Mouse (Mus musculus) lung, embryonic 15.5 days (tissue): Measurements from ENCODE around the gene Tnfaip2. TPM values are rescaled to one million over a fixed set of nuclear protein-coding genes. Genes with fewer than 3 reads are reported as not detected.

Experiments used
- ATAC-seq: fragments of 200-750 bp; cut with Nextera tagmentation; 2 replicates; pipeline ENCODE4 v1.8.0; 2017; ENCODE audit warnings: moderate number of reproducible peaks, borderline replicate concordance; ENCODE audit not compliant: low FRiP score, low TSS enrichment; ENCODE audit errors: extremely low read depth
- H3K27ac ChIP-seq: fragments of 300-500 bp; sonication (generic); 2 replicates; pipeline ENCODE4 v1.5.1; 2015; ENCODE audit warnings: moderate library complexity, mild to moderate bottlenecking, inconsistent platforms
- H3K27me3 ChIP-seq: fragments of 300-500 bp; sonication (generic); 2 replicates; pipeline ENCODE4 v1.6.1; 2015; ENCODE audit warnings: inconsistent platforms
- H3K36me3 ChIP-seq: fragments of 300-500 bp; sonication (generic); 2 replicates; pipeline ENCODE4 v1.6.1; 2015; ENCODE audit warnings: inconsistent platforms
- H3K4me1 ChIP-seq: fragments of 300-500 bp; sonication (generic); 2 replicates; pipeline ENCODE4 v1.6.1; 2015; ENCODE audit warnings: inconsistent platforms
- H3K4me2 ChIP-seq: fragments of 300-500 bp; sonication (generic); 2 replicates; pipeline ENCODE4 v1.6.1; 2015; ENCODE audit warnings: inconsistent platforms, mild to moderate bottlenecking, moderate library complexity
- H3K4me3 ChIP-seq: fragments of 300-500 bp; sonication (generic); 2 replicates; pipeline ENCODE4 v1.5.1; 2015; ENCODE audit warnings: mild to moderate bottlenecking, inconsistent platforms
- H3K9ac ChIP-seq: fragments of 300-500 bp; sonication (generic); 2 replicates; pipeline ENCODE4 v1.6.1; 2015; ENCODE audit warnings: inconsistent platforms
- H3K9me3 ChIP-seq: fragments of 300-500 bp; sonication (generic); 2 replicates; pipeline ENCODE4 v1.6.1; 2016; ENCODE audit warnings: inconsistent platforms
- WGBS: fragments of 180-500 bp; shearing (Covaris S2); methylation state at CpG from one replicate; pipeline ENCODE4 v1.1.7; 2015; 5-methylcytosine and 5-hydroxymethylcytosine counted together
- polyA plus RNA-seq: library from polyadenylated mRNA; unstranded; fragments of >200 nt; fragmentation: Nextera tagmentation; extraction: Ambion mirVana; gene quantifications from 2 replicates; pipeline ENCODE4 v1.2.1, GENCODE M21; 2015

Tnfaip2 gene
- polyA plus RNA-seq, 1 experiment from 2014 or later, result 4.3 TPM

- Histone ChIP-seq H3K4me3 (no peak overlapping the region), H3K9ac (no peak overlapping the region), H3K36me3 (no peaks in the 10 kb centered on the region), H3K9me3 (no peaks in the 10 kb centered on the region), H3K27ac (no peak overlapping the region), H3K4me1 (peaks cover 3% of the 10 kb centered on the region; the same call in 1 of the 2 replicates), H3K4me2 (no peak overlapping the region), H3K27me3 (no peaks in the 10 kb centered on the region)
- no peak for ATAC-seq
- 53% methylated on average over 1 of the region's 1 CpGs for WGBS
These were observed 28.9 kb downstream of the Tnfaip2 start for GRCm38 (mm10) chr12:111471119-111471518.

- H3K27ac ChIP-seq, result no peak overlapping the region
- H3K36me3 ChIP-seq, result no peaks in the 10 kb centered on the region
- H3K4me1 ChIP-seq, result peaks cover 3% of the 10 kb centered on the region; the same call in 1 of the 2 replicates
- no peaks in the 10 kb centered on the region for H3K9me3 ChIP-seq
- ATAC-seq, result no peak
- no peak overlapping the region for H3K4me3 ChIP-seq
- no peak overlapping the region for H3K4me2 ChIP-seq
- WGBS, result 56% methylated on average over 3 of the region's 3 CpGs
- no peak overlapping the region for H3K9ac ChIP-seq
- H3K27me3 ChIP-seq, result no peaks in the 10 kb centered on the region
These were observed 29.5 kb downstream of the Tnfaip2 start for GRCm38 (mm10) chr12:111471721-111472120.

- H3K9me3 ChIP-seq, result no peaks in the 10 kb centered on the region
- H3K4me1 ChIP-seq, result peaks cover 3% of the 10 kb centered on the region; the same call in 1 of the 2 replicates
- no peaks in the 10 kb centered on the region for H3K27me3 ChIP-seq
- H3K4me3 ChIP-seq, result no peak overlapping the region
- no peak overlapping the region for H3K27ac ChIP-seq
- 69% methylated on average over 5 of the region's 5 CpGs for WGBS
- no peaks in the 10 kb centered on the region for H3K36me3 ChIP-seq
- no peak for ATAC-seq
- no peak overlapping the region for H3K9ac ChIP-seq
- no peak overlapping the region for H3K4me2 ChIP-seq
These were observed 30.6 kb downstream of the Tnfaip2 start for GRCm38 (mm10) chr12:111472886-111473285.

- no peaks in the 10 kb centered on the region for H3K27me3 ChIP-seq
- ATAC-seq, result 0 out of 2 replicates have a peak, but pooled peaks have one; percentile 23
- no peaks in the 10 kb centered on the region for H3K9me3 ChIP-seq
- no peak overlapping the region for H3K4me2 ChIP-seq
- H3K4me1 ChIP-seq, result peaks cover 3% of the 10 kb centered on the region; the same call in 1 of the 2 replicates
- no peak overlapping the region for H3K4me3 ChIP-seq
- H3K27ac ChIP-seq, result no peak overlapping the region
- H3K36me3 ChIP-seq, result no peaks in the 10 kb centered on the region
- WGBS, result 97% methylated on average over 3 of the region's 3 CpGs
- H3K9ac ChIP-seq, result no peak overlapping the region
These were observed 32.1 kb downstream of the Tnfaip2 start for GRCm38 (mm10) chr12:111474384-111474783.

GRCm38 (mm10) chr12:111474893-111475643, 32.8 kb downstream of the Tnfaip2 start:
- no peak overlapping the region for H3K4me3 ChIP-seq
- H3K9ac ChIP-seq, result no peak overlapping the region
- H3K4me2 ChIP-seq, result no peak overlapping the region
- no peaks in the 10 kb centered on the region for H3K9me3 ChIP-seq
- WGBS, result 44% methylated on average over 8 of the region's 8 CpGs
- no peaks in the 10 kb centered on the region for H3K36me3 ChIP-seq
- no peaks in the 10 kb centered on the region for H3K27me3 ChIP-seq
- no peak overlapping the region for H3K27ac ChIP-seq
- H3K4me1 ChIP-seq, result peaks cover 3% of the 10 kb centered on the region; the same call in 1 of the 2 replicates
- ATAC-seq, result peak; percentile 67

- 44% methylated on average over 5 of the region's 5 CpGs for WGBS
- H3K27ac ChIP-seq, result no peak overlapping the region
- H3K9me3 ChIP-seq, result no peaks in the 10 kb centered on the region
- peaks cover under 1% of the 10 kb centered on the region; the same call in 1 of the 2 replicates for H3K27me3 ChIP-seq
- no peak overlapping the region for H3K4me3 ChIP-seq
- no peak for ATAC-seq
- peaks cover 3% of the 10 kb centered on the region; the same call in 1 of the 2 replicates for H3K4me1 ChIP-seq
- H3K4me2 ChIP-seq, result no peak overlapping the region
- H3K9ac ChIP-seq, result no peak overlapping the region
- no peaks in the 10 kb centered on the region for H3K36me3 ChIP-seq
These were observed 36.7 kb downstream of the Tnfaip2 start for GRCm38 (mm10) chr12:111478924-111479323.

- 63% methylated on average over 2 of the region's 2 CpGs for WGBS
- peaks cover 5% of the 10 kb centered on the region for H3K4me1 ChIP-seq
- peaks cover 11% of the 10 kb centered on the region for H3K27me3 ChIP-seq
- no peak overlapping the region for H3K27ac ChIP-seq
- H3K36me3 ChIP-seq, result no peaks in the 10 kb centered on the region
- H3K4me2 ChIP-seq, result no peak overlapping the region
- H3K4me3 ChIP-seq, result no peak overlapping the region
- no peaks in the 10 kb centered on the region for H3K9me3 ChIP-seq
- H3K9ac ChIP-seq, result no peak overlapping the region
- no peak for ATAC-seq
These were observed 37.6 kb downstream of the Tnfaip2 start for GRCm38 (mm10) chr12:111479917-111480316.

GRCm38 (mm10) chr12:111485046-111485651, 42.9 kb downstream of the Tnfaip2 start:
- Histone ChIP-seq H3K27ac (no peak overlapping the region), H3K27me3 (peaks cover 56% of the 10 kb centered on the region), H3K4me3 (peak overlapping the region; percentile 51), H3K9ac (peak overlapping the region; percentile 39), H3K4me2 (peak overlapping the region; percentile 89), H3K9me3 (no peaks in the 10 kb centered on the region), H3K36me3 (no peaks in the 10 kb centered on the region), H3K4me1 (peaks cover 19% of the 10 kb centered on the region)
- WGBS, result 1% methylated on average over 63 of the region's 63 CpGs
- ATAC-seq, result no peak

GRCm38 (mm10) chr12:111485652-111486306, 43.5 kb downstream of the Tnfaip2 start, which contains the start of gene Gm266:
Gm266 (minus strand) TSS chr12:111485823.
- Histone ChIP-seq H3K27ac (no peak within 1 kb of the TSS), H3K4me2 (peak within 1 kb of the TSS; percentile 89), H3K4me3 (peak within 1 kb of the TSS; percentile 51), H3K27me3 (peaks cover 56% of the 10 kb centered on the region), H3K36me3 (no peaks in the 10 kb centered on the region), H3K9me3 (no peaks in the 10 kb centered on the region), H3K4me1 (peaks cover 19% of the 10 kb centered on the region), H3K9ac (peak within 1 kb of the TSS; percentile 39)
- ATAC-seq, result peak; percentile 86
- WGBS, result under 1% methylated on average over 51 of the region's 58 CpGs

GRCm38 (mm10) chr12:111486455-111486854, 44.2 kb downstream of the Tnfaip2 start:
- no peak for ATAC-seq
- Histone ChIP-seq H3K27ac (no peak overlapping the region), H3K4me3 (peak overlapping the region; percentile 51), H3K9me3 (no peaks in the 10 kb centered on the region), H3K4me2 (peak overlapping the region; percentile 89), H3K36me3 (no peaks in the 10 kb centered on the region), H3K27me3 (peaks cover 56% of the 10 kb centered on the region), H3K4me1 (peaks cover 19% of the 10 kb centered on the region), H3K9ac (0 out of 2 replicates have a peak overlapping the region, but pooled peaks have one; percentile 39)
- WGBS, result 10% methylated on average over 12 of the region's 12 CpGs

GRCm38 (mm10) chr12:111489261-111489865, 47.1 kb downstream of the Tnfaip2 start:
- Histone ChIP-seq H3K9ac (no peak overlapping the region), H3K4me1 (peaks cover 19% of the 10 kb centered on the region), H3K4me2 (no peak overlapping the region), H3K27me3 (peaks cover 51% of the 10 kb centered on the region), H3K36me3 (no peaks in the 10 kb centered on the region), H3K4me3 (no peak overlapping the region), H3K27ac (no peak overlapping the region), H3K9me3 (no peaks in the 10 kb centered on the region)
- ATAC-seq, result no peak
- 56% methylated on average over 11 of the region's 11 CpGs for WGBS
